Mouse (Mus musculus) right cerebral cortex, adult 2 months (tissue): ENCODE data around the gene Anp32b.

Source experiments
- DNase-seq, 2 experiments: peaks; one replicate each; pipeline ENCODE4 v3.0.0; 2021 to 2022; ENCODE audit warnings: low spot score in 2 of 2

Gene Anp32b

DNA sequence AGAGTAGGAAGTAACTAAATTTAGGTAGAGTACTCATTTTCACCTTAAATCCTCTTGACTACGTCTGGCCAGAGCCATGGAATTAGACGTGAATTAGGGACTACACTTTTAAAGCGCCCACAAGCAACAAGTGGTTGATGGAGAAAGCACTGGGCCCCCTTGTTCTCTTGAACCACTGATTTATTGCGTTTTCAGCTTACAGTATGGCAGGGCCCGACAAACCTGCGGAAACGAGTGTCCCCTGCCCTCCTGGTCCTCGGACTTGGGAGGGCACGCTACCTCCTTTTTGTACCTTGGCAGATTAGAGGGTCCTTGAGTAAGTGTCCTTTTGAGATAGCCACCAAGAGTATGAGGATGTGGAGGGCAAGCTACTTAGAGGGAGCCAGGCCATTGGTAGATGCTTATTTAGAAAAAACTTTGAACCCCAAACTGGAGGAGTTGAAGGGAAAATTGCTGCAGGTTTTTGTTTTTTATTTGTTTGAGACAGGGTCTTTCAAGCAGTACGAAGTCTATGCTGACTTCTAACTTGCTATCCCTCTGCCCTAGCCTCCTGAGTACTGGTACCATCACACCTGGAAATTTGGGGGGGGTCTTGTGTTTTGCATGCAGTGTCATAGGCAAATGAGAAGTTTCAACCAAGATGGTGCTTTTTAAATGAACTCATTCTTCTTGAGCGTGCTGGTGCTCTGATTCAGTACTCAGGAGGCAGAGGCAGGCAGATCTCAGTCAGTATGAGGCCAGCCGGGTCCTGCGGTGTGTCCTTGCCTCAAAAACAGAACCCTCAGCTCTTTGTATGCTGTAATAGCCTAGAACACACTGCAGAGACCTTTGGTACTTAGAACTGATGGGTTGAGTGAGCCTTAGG, 2.4 kb downstream of the Anp32b start:
- DNase-seq = no peak

DNA sequence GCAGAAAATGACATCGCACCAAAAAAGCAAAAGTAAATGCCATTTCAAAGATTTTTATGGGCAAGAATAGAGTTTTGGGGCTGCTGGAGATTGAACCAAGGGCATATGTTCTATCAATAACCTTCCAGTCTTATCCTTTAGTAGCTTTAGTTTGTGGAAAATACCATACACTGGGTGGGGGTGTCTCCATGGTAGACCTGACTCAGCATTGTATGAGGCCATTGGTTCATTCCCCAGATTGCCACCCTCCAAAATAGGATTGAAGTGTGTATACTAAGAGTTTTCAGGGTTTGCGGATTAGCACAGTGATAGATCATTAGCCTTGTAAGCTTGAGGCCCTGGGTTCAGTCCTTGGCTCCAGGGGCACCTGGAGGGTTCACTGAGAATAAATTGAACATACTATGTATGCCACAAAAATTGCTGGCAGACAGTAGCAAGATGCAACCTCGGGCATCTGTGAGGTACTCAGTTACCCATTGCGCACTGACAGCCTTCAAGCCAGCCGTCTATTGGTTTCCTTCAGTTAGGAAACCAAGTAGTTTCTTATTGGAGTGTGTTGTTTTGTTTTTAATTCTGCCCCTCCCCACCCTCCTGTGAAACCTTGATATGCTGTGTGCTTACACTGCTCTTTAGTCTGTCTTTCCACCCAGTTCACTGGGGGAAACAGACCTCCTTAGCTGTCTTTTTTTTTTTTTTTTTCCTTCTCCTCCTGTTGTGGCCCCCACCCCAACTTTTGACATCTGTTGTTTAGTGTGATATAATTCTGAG, 3.6 kb downstream of the Anp32b start:
- DNase-seq = no peak

DNA sequence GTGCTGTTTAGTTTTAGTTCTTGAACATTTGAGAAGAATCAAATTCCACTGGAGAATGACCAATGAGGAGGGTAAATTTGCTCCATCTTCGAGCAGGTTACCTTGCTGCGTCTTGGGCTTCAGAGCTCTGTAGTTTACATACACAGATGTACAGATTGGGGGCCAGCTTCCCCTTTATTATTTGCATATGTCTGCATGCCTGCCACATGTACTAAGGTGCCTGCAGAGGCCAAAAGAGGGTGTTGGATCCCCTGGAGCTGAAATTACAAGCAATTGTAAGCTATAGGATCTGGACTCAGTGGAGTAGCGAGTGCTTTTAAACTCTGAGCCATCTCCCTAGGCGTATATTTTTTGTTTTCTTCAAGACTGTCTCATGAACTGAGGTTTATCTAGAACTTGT, 6.1 kb downstream of the Anp32b start:
- DNase-seq = no peak

GRCm38 (mm10) chr4:46457186-46457585, 6.5 kb downstream of the Anp32b start:
- no peak for DNase-seq

GRCm38 (mm10) chr4:46458411-46458810, 7.7 kb downstream of the Anp32b start:
- DNase-seq = no peak

DNA sequence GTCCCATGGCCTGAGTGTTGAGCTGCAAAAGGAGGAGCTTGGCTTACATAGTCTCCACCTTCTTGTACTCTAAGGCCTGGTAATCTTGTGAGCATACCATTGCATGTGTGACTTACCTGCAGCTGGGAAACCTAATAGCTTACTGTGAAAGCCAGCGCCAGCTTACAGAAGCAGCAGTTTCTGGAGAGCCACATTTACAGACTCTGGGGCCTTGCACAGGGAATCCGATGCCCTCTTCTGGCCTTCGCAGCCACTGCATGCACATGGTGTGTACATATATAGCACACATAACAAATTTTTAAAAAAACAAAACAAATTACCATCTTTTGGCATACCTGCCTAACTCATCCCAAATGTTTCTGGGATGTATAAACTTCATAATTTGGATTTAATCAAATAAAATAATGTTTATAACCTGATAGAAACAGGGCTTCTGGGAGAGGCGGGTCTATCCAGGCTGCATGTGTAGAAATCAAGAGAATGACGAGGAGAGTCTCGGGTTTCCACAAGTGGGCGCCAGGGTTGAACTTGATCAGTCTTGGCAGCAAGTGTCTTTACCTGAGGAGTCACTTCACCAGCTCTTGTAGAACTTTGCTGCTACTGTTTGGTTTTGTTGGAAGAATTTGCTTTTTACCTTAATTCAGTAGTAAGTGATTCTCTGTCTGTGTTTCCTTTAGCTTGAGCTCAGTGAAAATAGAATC, 12.6 kb downstream of the Anp32b start:
- no peak for DNase-seq

- DNase-seq = no peak
These were observed 15.0 kb downstream of the Anp32b start for GRCm38 (mm10) chr4:46465740-46466139.

GRCm38 (mm10) chr4:46475101-46475500, 24.4 kb downstream of the Anp32b start:
- DNase-seq = no peak

DNA sequence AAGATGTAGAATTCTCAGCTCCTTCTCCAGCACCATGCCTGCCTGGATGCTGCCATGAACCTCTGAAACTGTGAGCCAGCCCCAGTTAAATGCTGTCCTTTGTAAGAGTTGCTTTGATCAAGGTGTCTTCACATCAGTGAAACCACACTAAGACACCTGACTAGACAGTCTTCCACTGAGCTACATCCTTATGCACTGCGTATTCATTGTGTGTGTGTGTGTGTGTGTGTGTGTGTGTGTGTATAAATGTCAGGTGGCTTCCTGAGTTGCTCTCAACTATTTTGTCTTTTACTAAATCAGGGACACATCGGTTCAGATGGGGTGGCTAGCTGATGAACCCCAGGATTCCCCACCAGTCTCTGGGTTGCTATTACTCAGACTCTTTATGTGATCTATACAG, 28.4 kb downstream of the Anp32b start:
- no peak for DNase-seq

GRCm38 (mm10) chr4:46485696-46486417, 35.2 kb downstream of the Anp32b start:
- peak; percentile 28 to 38 for DNase-seq

- DNase-seq = peak; percentile 35 to 39
These were observed 36.6 kb downstream of the Anp32b start for GRCm38 (mm10) chr4:46487348-46487747.

DNA sequence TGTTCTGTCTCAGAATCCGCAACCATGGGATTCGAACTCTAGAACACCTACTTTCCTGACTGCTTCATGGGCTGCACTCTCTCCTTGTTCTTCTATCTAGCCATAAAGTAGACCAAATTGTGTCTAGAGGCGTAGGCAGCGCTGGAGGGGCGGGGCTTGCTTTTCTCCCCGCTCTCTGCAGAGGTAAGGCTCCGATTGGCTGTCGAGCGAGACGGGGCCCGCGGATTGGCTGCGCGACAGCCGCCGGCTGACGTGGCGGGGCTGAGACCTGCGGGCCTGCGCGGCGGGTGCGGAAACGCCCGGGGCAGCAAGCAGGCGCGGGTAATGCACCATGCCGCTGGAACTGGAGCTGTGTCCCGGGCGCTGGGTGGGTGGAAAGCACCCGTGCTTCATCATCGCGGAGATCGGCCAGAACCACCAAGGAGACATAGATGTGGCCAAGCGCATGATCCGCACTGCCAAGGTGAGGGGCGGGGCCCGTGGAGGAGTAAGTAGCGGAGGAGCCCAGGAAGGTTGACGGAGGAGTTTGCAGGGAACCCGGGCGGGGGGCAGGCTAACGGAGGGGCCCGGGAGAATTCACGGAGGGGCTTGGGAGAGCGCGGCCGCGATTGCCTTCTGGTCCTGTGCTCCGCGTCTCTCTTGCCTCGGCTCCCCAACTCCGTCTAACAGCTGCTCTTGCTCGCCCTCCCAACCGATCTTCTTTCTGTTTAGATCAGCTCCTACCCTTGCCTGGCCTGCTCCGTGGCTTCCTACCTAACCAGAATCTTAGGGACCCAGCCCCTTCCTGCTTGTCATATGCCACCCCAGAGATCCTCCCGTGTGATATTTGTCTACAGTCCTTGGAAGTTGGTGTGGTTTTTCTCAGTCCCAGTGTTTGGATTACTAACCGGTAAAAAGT, 38.6 kb downstream of the Anp32b start, which contains the start of gene Nans:
Gene Nans, plus strand, starts transcription at position 221 of the 898 bp plus-strand sequence.
- peak; percentile 92 to 94 for DNase-seq

- no peak for DNase-seq
These were observed 42.4 kb downstream of the Anp32b start for GRCm38 (mm10) chr4:46493071-46493470.

DNA sequence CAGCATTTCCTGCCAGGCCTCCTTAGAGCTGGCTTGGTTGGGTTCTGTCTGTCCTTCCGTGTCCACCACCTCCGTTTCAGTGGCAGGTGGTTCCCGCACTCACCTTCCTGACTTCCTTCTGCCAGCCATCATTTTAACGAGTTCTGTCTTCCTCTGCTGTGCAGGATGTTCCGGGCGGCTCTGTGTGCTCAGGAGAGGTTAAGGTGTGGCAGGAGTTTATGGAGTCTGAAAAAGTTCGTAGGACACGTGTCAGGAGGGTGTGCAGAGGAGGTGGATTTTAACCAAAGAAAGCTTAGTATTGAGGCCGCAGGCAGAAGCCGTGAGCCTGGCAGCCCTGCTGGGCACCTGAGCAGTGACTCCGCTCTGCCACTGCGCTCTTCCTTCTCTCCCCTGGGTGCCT, 44.8 kb downstream of the Anp32b start:
- DNase-seq = no peak

GRCm38 (mm10) chr4:46497286-46497892, 46.7 kb downstream of the Anp32b start:
- peak; percentile 73 to 84 for DNase-seq

GRCm38 (mm10) chr4:46498511-46498910, 47.8 kb downstream of the Anp32b start:
- DNase-seq = no peak

DNA sequence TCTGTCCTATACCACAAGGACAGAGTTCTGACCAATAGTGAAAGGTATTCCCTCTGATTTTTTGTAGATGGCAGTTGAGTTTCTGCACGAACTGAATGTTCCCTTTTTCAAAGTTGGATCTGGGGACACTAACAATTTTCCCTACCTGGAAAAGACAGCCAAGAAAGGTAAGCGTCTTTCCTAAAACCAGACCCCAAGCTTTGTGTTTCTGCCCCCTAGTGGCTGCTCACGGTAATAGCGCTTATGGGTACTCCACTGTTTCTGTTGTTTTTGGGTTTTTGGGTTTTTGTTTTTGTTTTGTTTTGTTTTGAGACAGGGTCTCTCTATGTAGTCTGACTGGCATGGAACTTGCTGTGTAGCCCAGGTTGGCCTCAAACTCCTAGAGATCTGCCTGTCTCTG, 48.3 kb downstream of the Anp32b start:
- DNase-seq = peak; percentile 33 to 43

DNA sequence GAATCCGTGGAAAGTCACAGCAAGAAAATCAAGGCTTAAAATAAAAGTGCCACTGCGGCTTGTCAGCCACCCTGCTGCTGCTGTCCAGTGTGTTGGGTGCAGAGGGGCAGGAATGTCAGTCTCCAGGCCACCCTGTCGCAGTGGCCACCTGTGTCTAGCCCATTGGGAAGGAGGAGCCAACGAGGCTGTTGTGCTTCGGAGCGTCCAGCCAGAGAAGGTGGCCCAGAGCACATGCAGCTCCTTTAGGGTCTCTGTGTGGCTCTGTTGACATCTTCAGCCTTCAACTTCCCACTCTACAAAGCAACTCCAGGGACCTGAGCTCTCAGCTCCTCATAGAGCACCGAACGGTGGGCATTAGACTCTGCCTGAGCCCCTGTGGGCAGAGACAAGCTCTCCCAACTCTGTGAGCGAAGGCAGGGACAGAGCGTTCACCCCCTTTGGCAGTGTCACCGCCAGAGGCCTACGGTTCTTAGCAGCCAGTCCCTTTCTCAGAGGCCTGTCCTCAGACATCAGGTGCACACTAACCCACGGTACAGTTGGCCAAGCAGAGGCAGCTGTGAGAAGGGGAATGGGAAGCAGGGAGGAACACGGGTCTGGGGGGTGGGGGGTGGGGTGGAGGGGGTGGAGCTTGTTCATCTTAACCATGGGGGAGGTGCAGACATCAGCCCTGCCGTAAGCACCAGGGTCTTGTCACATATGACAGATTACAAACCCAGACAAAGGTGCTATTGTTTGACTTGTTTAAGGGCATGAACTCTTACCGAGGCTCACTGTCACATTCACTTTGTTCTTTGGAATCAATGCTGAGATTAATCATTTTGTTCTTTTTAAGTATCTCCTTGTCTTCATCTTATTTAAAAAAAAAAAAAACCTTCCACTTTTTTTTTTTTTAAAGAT, 52.2 kb downstream of the Anp32b start:
- DNase-seq = no peak

DNA sequence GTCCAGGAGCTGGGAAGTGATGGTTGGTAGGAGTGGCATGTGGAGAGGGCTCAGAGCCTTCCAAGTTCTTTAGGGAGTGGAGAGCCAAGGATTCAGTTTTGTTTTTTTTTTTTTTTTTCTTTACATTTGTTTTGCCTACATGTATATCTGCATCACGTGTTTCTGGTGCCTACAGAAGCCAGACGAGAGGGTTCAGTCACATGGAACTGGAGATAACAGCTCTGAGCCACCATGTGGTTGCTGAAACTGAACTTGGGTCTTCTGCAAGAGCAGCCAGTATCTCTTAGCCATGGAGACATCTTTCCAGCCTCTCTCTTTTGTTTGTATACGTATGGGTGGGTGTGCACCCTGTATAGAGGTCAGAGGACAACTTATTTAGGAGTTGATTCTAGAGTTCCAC, 53.2 kb downstream of the Anp32b start:
- DNase-seq = no peak
